Mouse (Mus musculus): ENCODE data around the gene Bag3. TPM values are rescaled to one million over a fixed set of nuclear protein-coding genes. Genes with fewer than 3 reads are reported as not detected.

The Bag3 gene
- 19.4 and 27.2 TPM in 2 replicates for polyA plus RNA-seq (2015; fragmentation: Nextera tagmentation; extraction: Ambion mirVana)

GRCm38 (mm10) chr7:128523349-128523961 is at the start of gene Bag3:
Gene Bag3 (plus strand): TSS chr7:128523616.

Small RNA genes within 50 kb of the gene (microRNA-seq; reads per million reads assigned to microRNA genes)
- not detected for gene Gm24365 (ENCODE audit: borderline replicate concordance, insufficient number of aligned reads)

Other genes with a start within 250 kb of the Bag3 start
- gene BC017158, start 225.4 kb upstream of the Bag3 start, polyA plus RNA-seq (2015; fragmentation: Nextera tagmentation; extraction: Ambion mirVana): 16.8 and 21.2 TPM in 2 replicates
- 17.8 and 35.8 TPM in 2 replicates for gene Rgs10, start 104.9 kb upstream of the Bag3 start, polyA plus RNA-seq (2015; fragmentation: Nextera tagmentation; extraction: Ambion mirVana)
- gene Tial1, start 61.9 kb upstream of the Bag3 start, polyA plus RNA-seq (2015; fragmentation: Nextera tagmentation; extraction: Ambion mirVana): 14.8 and 17.2 TPM in 2 replicates
- gene Inpp5f, start 87.7 kb downstream of the Bag3 start, polyA plus RNA-seq (2015; fragmentation: Nextera tagmentation; extraction: Ambion mirVana): 24.6 and 48.9 TPM in 2 replicates
- 30.9 and 34.9 TPM in 2 replicates for gene Mcmbp, start 216.9 kb downstream of the Bag3 start, polyA plus RNA-seq (2015; fragmentation: Nextera tagmentation; extraction: Ambion mirVana)
- gene Sec23ip, start 221.3 kb downstream of the Bag3 start, polyA plus RNA-seq (2015; fragmentation: Nextera tagmentation; extraction: Ambion mirVana): 16.8 and 22.6 TPM in 2 replicates